Mouse (Mus musculus): ENCODE results near the gene Mtx2.

The Mtx2 gene

DNA sequence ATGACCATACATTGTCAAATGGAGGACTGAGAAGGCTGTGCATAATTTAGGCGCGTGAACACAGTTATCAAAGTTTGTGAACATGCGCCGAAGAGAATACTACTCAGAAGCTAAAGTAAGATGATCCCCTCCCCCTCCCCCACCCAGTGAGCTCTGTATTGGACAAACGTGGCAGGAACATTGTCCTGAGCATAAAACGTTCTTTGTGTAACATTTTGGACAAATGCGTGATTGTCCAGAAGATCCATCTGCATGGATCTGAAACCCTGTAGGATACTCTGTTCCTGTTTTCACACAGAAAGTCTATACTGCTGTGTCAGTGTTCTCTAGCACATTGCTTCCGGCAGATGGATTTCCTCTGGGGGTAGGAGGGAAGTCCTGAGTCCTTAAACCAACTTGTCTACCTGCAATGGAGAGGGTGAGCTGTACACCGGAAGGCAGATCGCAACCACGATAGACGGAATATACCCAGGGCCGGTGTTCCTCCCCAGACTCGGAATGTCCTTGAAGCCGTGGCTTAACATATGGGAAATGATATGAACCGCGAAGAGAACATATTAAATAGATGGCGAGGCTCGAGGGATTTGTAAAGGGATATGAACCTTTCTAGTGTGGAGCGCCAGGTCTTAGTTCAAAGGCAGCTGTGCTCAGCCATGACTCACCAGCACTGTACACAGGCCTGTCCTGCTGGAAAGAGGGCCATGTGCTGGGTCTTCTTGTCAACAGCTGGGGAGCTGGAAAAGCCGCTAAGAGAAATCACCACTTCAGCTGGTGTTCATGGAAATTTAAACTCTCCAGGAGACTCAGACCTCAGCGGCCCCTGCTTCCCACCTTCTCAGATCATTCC, 100.6 kb downstream of the Mtx2 start:
- DNase-seq = no peak

Measured in cerebellum, postnatal 25 days (tissue).